Mouse (Mus musculus): ENCODE results near the gene Nupl1. TPM values are rescaled to one million over a fixed set of nuclear protein-coding genes. Genes with fewer than 3 reads are reported as not detected.

Nupl1 gene
- 0.05 and 0.07 TPM in 2 replicates for polyA plus RNA-seq (2016; fragmentation: Nextera tagmentation; extraction: Ambion mirVana)

- peak; percentile 97 for DNase-seq (ENCODE audit: low spot score)
- WGBS: under 1% methylated on average over 62 of the region's 62 CpGs
These were observed at the start of gene Nupl1, which contains the start of gene Gm49336 for GRCm38 (mm10) chr14:60251281-60252003. Gene Nupl1 (minus strand): TSS chr14:60251431. Gene Gm49336 (minus strand): TSS chr14:60251507.

DNA sequence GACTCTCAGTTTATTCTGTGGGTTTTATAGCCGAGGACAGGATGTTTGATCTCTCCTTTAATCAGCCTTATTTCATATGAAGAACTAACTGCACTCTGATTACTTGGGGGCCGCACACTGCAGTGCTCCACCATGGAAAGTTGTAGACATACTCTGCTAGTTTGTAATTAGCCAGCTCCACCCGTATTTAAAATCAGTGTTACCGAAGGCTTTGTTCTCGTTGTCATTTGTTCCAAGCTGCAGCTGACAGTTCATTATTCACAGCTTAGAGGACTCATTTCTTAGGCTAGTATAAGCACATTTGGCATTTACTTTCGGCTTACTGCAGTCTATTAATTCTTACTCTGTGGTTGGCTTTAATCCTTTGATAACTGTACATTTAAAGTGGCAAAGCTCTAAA is 49.8 kb upstream of the Nupl1 start:
- Histone ChIP-seq H3K9me3 (no peaks in the 10 kb centered on the region), H3K27ac (no peak overlapping the region), H3K27me3 (ENCODE audit: insufficient read depth, poor library complexity, severe bottlenecking) (no peaks in the 10 kb centered on the region), H3K4me1 (replicated peaks) (no peaks in the 10 kb centered on the region), H3K36me3 (peaks cover 32% of the 10 kb centered on the region), H3K4me3 (no peak overlapping the region)
- DNase-seq (ENCODE audit: low spot score): no peak
- 74% methylated on average over 6 of the region's 6 CpGs for WGBS

More at GRCm38 (mm10) chr14:60251281-60252003, at the start of gene Nupl1, which contains the start of gene Gm49336:
- Histone ChIP-seq H3K4me3 (peak within 1 kb of the TSS; percentile 82), H3K9me3 (no peaks in the 10 kb centered on the region), H3K27me3 (ENCODE audit: insufficient read depth, poor library complexity, severe bottlenecking) (no peaks in the 10 kb centered on the region), H3K27ac (peak within 1 kb of the TSS; percentile 97), H3K4me1 (replicated peaks) (peaks cover 22% of the 10 kb centered on the region), H3K36me3 (peaks cover 14% of the 10 kb centered on the region)

GRCm38 (mm10) chr14:60300224-60300991 is 49.2 kb upstream of the Nupl1 start:
- DNase-seq (ENCODE audit: low spot score): no peak
- H3K27ac ChIP-seq: no peak overlapping the region
- 75% methylated on average over 14 of the region's 14 CpGs for WGBS

GRCm38 (mm10) chr14:60295531-60295930 is 44.3 kb upstream of the Nupl1 start:
- H3K27me3 ChIP-seq (ENCODE audit: insufficient read depth, poor library complexity, severe bottlenecking): no peaks in the 10 kb centered on the region
- 90% methylated on average over 1 of the region's 1 CpGs for WGBS
- no peaks in the 10 kb centered on the region for H3K9me3 ChIP-seq
- no peaks in the 10 kb centered on the region for H3K4me1 ChIP-seq (replicated peaks)
- peaks cover 49% of the 10 kb centered on the region for H3K36me3 ChIP-seq
- H3K4me3 ChIP-seq: no peak overlapping the region
- H3K27ac ChIP-seq: no peak overlapping the region
- DNase-seq (ENCODE audit: low spot score): no peak

More at GRCm38 (mm10) chr14:60300224-60300991, 49.2 kb upstream of the Nupl1 start:
- Histone ChIP-seq H3K9me3 (no peaks in the 10 kb centered on the region), H3K36me3 (peaks cover 32% of the 10 kb centered on the region), H3K4me3 (no peak overlapping the region), H3K27me3 (ENCODE audit: insufficient read depth, poor library complexity, severe bottlenecking) (no peaks in the 10 kb centered on the region), H3K4me1 (replicated peaks) (no peaks in the 10 kb centered on the region)

DNA sequence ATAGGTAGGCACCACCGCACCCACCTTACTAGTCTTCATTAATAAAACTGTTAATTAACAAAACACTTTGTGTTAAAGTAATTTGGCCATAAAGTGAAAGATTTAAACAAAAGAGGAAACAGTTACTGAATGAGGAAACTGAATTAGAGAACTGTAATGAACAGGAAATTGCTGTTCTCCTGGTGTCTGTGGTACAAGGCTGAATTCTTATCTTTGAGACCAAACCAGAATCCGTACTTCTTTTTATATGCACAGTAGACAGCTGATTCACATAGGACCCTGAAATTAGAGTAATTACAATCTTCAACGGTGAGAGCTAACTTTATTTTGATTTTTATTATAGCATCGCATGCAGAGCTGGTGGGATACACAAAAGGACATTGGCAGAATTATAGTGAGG is 39.1 kb upstream of the Nupl1 start:
- no peaks in the 10 kb centered on the region for H3K27me3 ChIP-seq (ENCODE audit: insufficient read depth, poor library complexity, severe bottlenecking)
- WGBS: 93% methylated on average over 4 of the region's 4 CpGs
- H3K4me1 ChIP-seq (replicated peaks): no peaks in the 10 kb centered on the region
- H3K36me3 ChIP-seq: peaks cover 37% of the 10 kb centered on the region
- H3K9me3 ChIP-seq: no peaks in the 10 kb centered on the region
- no peak overlapping the region for H3K4me3 ChIP-seq
- no peak for DNase-seq (ENCODE audit: low spot score)
- H3K27ac ChIP-seq: no peak overlapping the region

DNA sequence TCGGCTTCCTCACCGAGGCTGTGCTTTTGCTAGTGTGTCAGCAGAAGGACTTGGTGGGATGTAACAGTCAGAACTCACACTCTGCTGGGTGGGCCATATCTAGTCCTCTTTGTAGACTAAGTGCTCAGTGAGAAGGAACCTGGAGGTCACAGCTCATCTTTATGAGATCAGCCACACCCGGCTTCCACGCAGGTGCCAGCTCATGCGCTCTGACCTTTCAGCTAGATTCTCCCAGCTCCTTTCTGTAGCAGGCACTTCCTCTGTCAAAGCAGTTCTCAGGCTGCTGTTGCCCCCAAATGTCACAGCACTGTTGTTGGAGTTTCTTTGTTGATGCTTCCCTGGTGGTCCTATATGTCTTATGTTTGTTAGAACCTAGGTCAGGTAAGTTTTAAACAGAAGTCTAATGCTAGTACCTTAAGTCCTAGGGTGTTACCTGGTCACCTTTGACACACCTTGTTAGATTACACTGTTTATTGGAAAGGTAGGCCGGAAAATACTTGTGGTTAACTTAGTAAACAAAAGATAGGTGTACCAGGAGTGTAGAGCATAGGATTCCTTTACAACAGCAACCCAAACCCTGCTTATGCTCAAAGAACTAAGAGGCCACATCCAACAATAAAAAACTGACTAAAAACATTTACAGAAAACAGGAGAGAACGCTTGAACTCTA is 35.1 kb upstream of the Nupl1 start:
- Histone ChIP-seq H3K27me3 (ENCODE audit: insufficient read depth, poor library complexity, severe bottlenecking) (no peaks in the 10 kb centered on the region), H3K36me3 (peaks cover 20% of the 10 kb centered on the region), H3K4me1 (replicated peaks) (no peaks in the 10 kb centered on the region), H3K4me3 (no peak overlapping the region), H3K9me3 (no peaks in the 10 kb centered on the region), H3K27ac (no peak overlapping the region)
- DNase-seq (ENCODE audit: low spot score): no peak
- WGBS: 90% methylated on average over 7 of the region's 7 CpGs

- H3K27ac ChIP-seq: no peak overlapping the region
- WGBS: 96% methylated on average over 7 of the region's 7 CpGs
- no peak for DNase-seq (ENCODE audit: low spot score)
- H3K4me1 ChIP-seq (replicated peaks): no peaks in the 10 kb centered on the region
- no peak overlapping the region for H3K4me3 ChIP-seq
- no peaks in the 10 kb centered on the region for H3K27me3 ChIP-seq (ENCODE audit: insufficient read depth, poor library complexity, severe bottlenecking)
- no peaks in the 10 kb centered on the region for H3K9me3 ChIP-seq
- no peaks in the 10 kb centered on the region for H3K36me3 ChIP-seq
These were observed 24.4 kb upstream of the Nupl1 start for GRCm38 (mm10) chr14:60275301-60276276.

GRCm38 (mm10) chr14:60273346-60273745 is 22.1 kb upstream of the Nupl1 start:
- no peak overlapping the region for H3K4me3 ChIP-seq
- no peak overlapping the region for H3K27ac ChIP-seq
- H3K9me3 ChIP-seq: no peaks in the 10 kb centered on the region
- no peak for DNase-seq (ENCODE audit: low spot score)
- H3K36me3 ChIP-seq: no peaks in the 10 kb centered on the region
- WGBS: 75% methylated on average over 6 of the region's 6 CpGs
- no peaks in the 10 kb centered on the region for H3K27me3 ChIP-seq (ENCODE audit: insufficient read depth, poor library complexity, severe bottlenecking)
- H3K4me1 ChIP-seq (replicated peaks): 0 out of 2 replicates have a peak, but pooled peaks cover 3% of the 10 kb centered on the region

- WGBS: 90% methylated on average over 6 of the region's 6 CpGs
These were observed 18.1 kb upstream of the Nupl1 start for GRCm38 (mm10) chr14:60269333-60269732.

DNA sequence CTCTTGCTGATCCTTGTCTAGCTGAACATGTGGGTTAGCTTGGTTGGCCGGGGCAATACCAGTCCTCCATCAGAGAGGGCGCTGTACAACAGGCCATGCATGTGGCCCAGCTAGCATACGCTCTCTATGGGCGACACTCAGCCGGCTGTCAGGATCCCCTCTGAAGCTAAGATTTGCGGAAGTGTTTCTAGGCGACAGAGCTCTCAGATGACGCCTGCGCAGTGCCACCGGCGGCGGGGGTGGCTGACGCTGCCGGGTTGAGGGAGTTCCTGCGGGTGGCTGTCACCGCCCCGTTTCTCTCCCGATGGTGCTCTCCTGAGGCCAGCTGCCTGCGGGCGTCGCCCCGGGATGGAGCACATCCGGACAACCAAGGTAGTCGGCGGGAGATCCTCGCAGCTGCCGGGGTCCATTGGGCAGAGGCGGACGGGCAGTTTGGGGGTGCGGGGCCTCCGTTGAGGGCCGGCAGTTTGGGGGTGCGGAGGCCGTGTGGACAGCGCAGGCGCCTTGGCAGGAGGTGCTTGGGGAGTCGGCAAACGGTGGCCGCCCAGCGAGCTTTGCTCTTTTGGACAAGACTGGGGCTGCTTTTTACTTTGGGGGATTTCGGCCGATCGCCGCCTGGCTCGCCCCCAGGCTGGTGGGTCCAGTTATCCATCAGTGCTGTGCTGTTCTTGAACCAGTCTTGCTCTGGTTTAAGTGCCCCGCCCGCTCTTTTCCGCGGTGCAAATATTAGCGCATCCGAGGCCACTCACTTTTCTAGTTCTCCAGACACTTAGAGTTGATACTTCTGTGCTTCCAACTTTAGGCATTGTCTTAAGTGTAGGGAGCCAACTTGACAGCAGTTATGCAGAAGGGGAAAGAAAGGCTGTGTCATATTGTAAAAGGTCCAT is 14.0 kb upstream of the Nupl1 start, which contains the start of gene Mtmr6:
Gene Mtmr6 (plus strand): TSS at position 239 of the 887 bp plus-strand sequence.
- Histone ChIP-seq H3K9me3 (no peaks in the 10 kb centered on the region), H3K4me3 (peak within 1 kb of the TSS; percentile 82), H3K4me1 (replicated peaks) (peaks cover 17% of the 10 kb centered on the region), H3K27me3 (ENCODE audit: insufficient read depth, poor library complexity, severe bottlenecking) (no peaks in the 10 kb centered on the region), H3K27ac (peak within 1 kb of the TSS; percentile 90), H3K36me3 (no peaks in the 10 kb centered on the region)
- peak; percentile 98 for DNase-seq (ENCODE audit: low spot score)
- under 1% methylated on average over 51 of the region's 51 CpGs for WGBS

More at GRCm38 (mm10) chr14:60269333-60269732, 18.1 kb upstream of the Nupl1 start:
- Histone ChIP-seq H3K4me1 (replicated peaks) (peaks cover 17% of the 10 kb centered on the region), H3K9me3 (no peaks in the 10 kb centered on the region), H3K4me3 (no peak overlapping the region), H3K27me3 (ENCODE audit: insufficient read depth, poor library complexity, severe bottlenecking) (no peaks in the 10 kb centered on the region), H3K36me3 (no peaks in the 10 kb centered on the region), H3K27ac (no peak overlapping the region)
- no peak for DNase-seq (ENCODE audit: low spot score)

GRCm38 (mm10) chr14:60262316-60262715 is 11.1 kb upstream of the Nupl1 start:
- Histone ChIP-seq H3K27ac (no peak overlapping the region), H3K9me3 (no peaks in the 10 kb centered on the region), H3K27me3 (ENCODE audit: insufficient read depth, poor library complexity, severe bottlenecking) (no peaks in the 10 kb centered on the region), H3K4me1 (replicated peaks) (peaks cover 13% of the 10 kb centered on the region), H3K4me3 (no peak overlapping the region), H3K36me3 (no peaks in the 10 kb centered on the region)
- 86% methylated on average over 7 of the region's 7 CpGs for WGBS
- no peak for DNase-seq (ENCODE audit: low spot score)

Data from hindbrain, embryonic 10.5 days (tissue).